Mouse (Mus musculus) thymus, postnatal 10 days (tissue): ENCODE measurements around the gene Gm13178.

Source experiments
- DNase-seq, 2 experiments: peaks; one replicate each; pipeline ENCODE4 v3.0.0; 2021; ENCODE audit warnings: low spot score in 2 of 2

The Gm13178 gene

GRCm38 (mm10) chr4:144721304-144721703 lies at the start of gene Gm13178:
Gene Gm13178, minus strand, starts transcription at chr4:144721404.
- no peak for DNase-seq

GRCm38 (mm10) chr4:144765722-144766121 lies 44.5 kb upstream of the Gm13178 start:
- DNase-seq = peak in 1 of 2 experiments; percentile 10

GRCm38 (mm10) chr4:144749139-144749538 lies 27.9 kb upstream of the Gm13178 start:
- no peak for DNase-seq

- DNase-seq = no peak
Measured at GRCm38 (mm10) chr4:144719691-144720090, 1.5 kb downstream of the Gm13178 start.

GRCm38 (mm10) chr4:144718288-144718687 lies 2.9 kb downstream of the Gm13178 start:
- DNase-seq = no peak

GRCm38 (mm10) chr4:144686268-144686667 lies 34.9 kb downstream of the Gm13178 start, which contains the start of gene Gm436:
Gene Gm436, minus strand, starts transcription at chr4:144686368.
- DNase-seq = no peak
